Mouse (Mus musculus): ENCODE results near the gene Tdrd7.

DNA sequence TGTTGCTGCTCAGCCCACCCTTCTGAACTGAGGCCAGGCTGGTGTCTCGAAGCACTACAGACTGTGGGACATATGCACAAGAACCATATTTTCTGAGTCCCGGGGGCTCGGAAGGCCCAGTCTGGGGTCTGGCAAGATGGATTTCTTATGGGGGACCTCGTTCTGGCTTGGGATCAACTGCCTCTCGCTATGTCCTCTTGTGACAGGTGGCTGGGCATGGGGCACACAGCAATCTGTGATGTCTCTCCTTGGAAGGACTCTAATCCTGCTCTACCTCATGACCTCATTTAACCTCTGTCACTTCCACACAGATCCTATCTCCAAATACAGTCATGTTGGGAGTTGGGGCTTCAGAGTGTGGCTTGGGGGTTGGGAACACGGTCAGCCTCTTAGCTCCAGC lies 107.5 kb downstream of the Tdrd7 start:
- TF ChIP-seq CTCF (conservative IDR thresholded peaks at IDR 0.05; ENCODE audit: low read length) = no peak
- no peak for TF ChIP-seq NANOG (IDR thresholded peaks at IDR 0.05; ENCODE audit: borderline replicate concordance, low read length)

Measured in E14TG2a.4 (cell line).